Mouse (Mus musculus) MEL (cell line): ENCODE measurements around the gene Usp50. TPM values are rescaled to one million over a fixed set of nuclear protein-coding genes. Genes with fewer than 3 reads are reported as not detected.

Experiments
- DNase-seq: peaks from one replicate; pipeline ENCODE4 v3.0.0; 2011; ENCODE audit warnings: low read depth, low spot score
- H3K27ac ChIP-seq: 2 replicates; pipeline ENCODE4 v1.5.1; 2012; ENCODE audit warnings: low read depth, mild to moderate bottlenecking, control low read depth, low read length, moderate library complexity; ENCODE audit not compliant: control insufficient read depth
- H3K27me3 ChIP-seq, 2 experiments: fragments of 150-350 bp in 1 of 2; sonication (generic) in 1 of 2; 2 replicates each; pipeline ENCODE4 v1.6.1; 2012; ENCODE audit warnings: low read length in 2 of 2, mild to moderate bottlenecking in 2 of 2, improper control_type of control experiment in 1 of 2, moderate library complexity in 1 of 2; ENCODE audit not compliant: insufficient read depth in 2 of 2, control insufficient read depth in 1 of 2
- H3K36me3 ChIP-seq, 2 experiments: 2 replicates each; pipeline ENCODE4 v1.6.1; 2012 to 2014; ENCODE audit warnings: low read length in 2 of 2, improper control_type of control experiment in 1 of 2, inconsistent platforms in 1 of 2, mild to moderate bottlenecking in 1 of 2; ENCODE audit not compliant: insufficient read depth in 2 of 2, control insufficient read depth in 1 of 2
- H3K4me1 ChIP-seq, 2 experiments: fragments of 150-350 bp in 1 of 2; sonication (generic) in 1 of 2; 2 replicates each; pipeline ENCODE4 v1.6.1; 2012; ENCODE audit warnings: low read length in 2 of 2, improper control_type of control experiment in 1 of 2, mild to moderate bottlenecking in 1 of 2; ENCODE audit not compliant: insufficient read depth in 2 of 2, control insufficient read depth in 1 of 2
- H3K4me3 ChIP-seq, 2 experiments: fragments of 150-350 bp in 1 of 2; sonication (generic) in 1 of 2; 2 replicates each; pipeline ENCODE4 v1.5.1; 2012; ENCODE audit warnings: low read depth in 2 of 2, low read length in 2 of 2, mild to moderate bottlenecking in 2 of 2, moderate library complexity in 2 of 2, control low read depth in 1 of 2, improper control_type of control experiment in 1 of 2; ENCODE audit not compliant: control insufficient read depth in 1 of 2, insufficient read depth in 1 of 2
- H3K79me2 ChIP-seq: 2 replicates; pipeline ENCODE4 v1.6.1; 2012; ENCODE audit warnings: mild to moderate bottlenecking, low read length, moderate library complexity; ENCODE audit not compliant: control insufficient read depth, poor library complexity, insufficient read depth
- H3K9ac ChIP-seq: 2 replicates; pipeline ENCODE4 v1.6.1; 2012; ENCODE audit warnings: low read depth, mild to moderate bottlenecking, control low read depth, low read length, moderate library complexity; ENCODE audit not compliant: control insufficient read depth, poor library complexity, severe bottlenecking
- H3K9me3 ChIP-seq: fragments of 150-350 bp; sonication (generic); replicated peaks from 2 replicates; pipeline ENCODE4 v1.6.1; 2012; ENCODE audit warnings: mild to moderate bottlenecking, low read length, improper control_type of control experiment, moderate library complexity; ENCODE audit not compliant: insufficient read depth
- CHD1 ChIP-seq: IDR thresholded peaks from 2 replicates; pipeline ENCODE4 v1.6.1; 2012; ENCODE audit warnings: low read depth, mild to moderate bottlenecking, inconsistent platforms, low read length, improper control_type of control experiment
- CHD2 ChIP-seq: IDR thresholded peaks from 2 replicates; pipeline ENCODE4 v1.6.1; 2011; ENCODE audit warnings: low read length, improper control_type of control experiment
- E2F4 ChIP-seq: IDR thresholded peaks from 2 replicates; pipeline ENCODE4 v1.6.1; 2011; ENCODE audit warnings: low read depth, low read length, improper control_type of control experiment, borderline replicate concordance
- EP300 ChIP-seq, 2 experiments: IDR thresholded peaks; 2 replicates each; pipeline ENCODE4 v1.6.1; 2011; ENCODE audit warnings: improper control_type of control experiment in 2 of 2, low read length in 2 of 2, low read depth in 1 of 2, mild to moderate bottlenecking in 1 of 2
- GABPA ChIP-seq: IDR thresholded peaks from 2 replicates; pipeline ENCODE4 v1.6.1; 2012; ENCODE audit warnings: low read depth, mild to moderate bottlenecking, inconsistent platforms, low read length, improper control_type of control experiment, moderate library complexity
- HCFC1 ChIP-seq: IDR thresholded peaks from 2 replicates; pipeline ENCODE4 v1.6.1; 2012; ENCODE audit warnings: low read depth, mild to moderate bottlenecking, inconsistent platforms, low read length, improper control_type of control experiment, moderate library complexity
- JUND ChIP-seq: IDR thresholded peaks from 2 replicates; pipeline ENCODE4 v1.6.1; 2011; ENCODE audit warnings: low read depth, mild to moderate bottlenecking, improper control_type of control experiment, low read length
- KAT2A ChIP-seq: conservative IDR thresholded peaks from 2 replicates; pipeline ENCODE4 v1.6.1; 2012; ENCODE audit warnings: low read depth, low read length, improper control_type of control experiment, inconsistent platforms
- MYB ChIP-seq: IDR thresholded peaks from 2 replicates; pipeline ENCODE4 v1.6.1; 2011; ENCODE audit warnings: mild to moderate bottlenecking, low read depth, low read length, improper control_type of control experiment
- MYC ChIP-seq: IDR thresholded peaks from 2 replicates; pipeline ENCODE4 v1.6.1; 2011; ENCODE audit warnings: low read depth, mild to moderate bottlenecking, low read length, improper control_type of control experiment, moderate library complexity
- NELFE ChIP-seq: IDR thresholded peaks from 2 replicates; pipeline ENCODE4 v1.6.1; 2011; ENCODE audit warnings: low read depth, low read length, improper control_type of control experiment
- NRF1 ChIP-seq: IDR thresholded peaks from 2 replicates; pipeline ENCODE4 v1.6.1; 2014; ENCODE audit warnings: low read depth, mild to moderate bottlenecking, inconsistent platforms, low read length, improper control_type of control experiment, moderate library complexity; ENCODE audit not compliant: poor library complexity, insufficient read depth, severe bottlenecking
- POLR2A ChIP-seq, 2 experiments: IDR thresholded peaks; 2 replicates each; pipeline ENCODE4 v1.6.1; 2011 to 2012; ENCODE audit warnings: low read length in 2 of 2, mild to moderate bottlenecking in 2 of 2, control low read depth in 1 of 2, improper control_type of control experiment in 1 of 2, low read depth in 1 of 2, moderate library complexity in 1 of 2; ENCODE audit not compliant: control insufficient read depth in 1 of 2, insufficient read depth in 1 of 2, poor library complexity in 1 of 2
- POLR2AphosphoS2 ChIP-seq: IDR thresholded peaks from 2 replicates; pipeline ENCODE4 v1.6.1; 2011; ENCODE audit warnings: low read length, improper control_type of control experiment
- POLR2AphosphoS5 ChIP-seq: IDR thresholded peaks from 2 replicates; pipeline ENCODE4 v1.6.1; 2012; ENCODE audit warnings: low read depth, borderline replicate concordance, mild to moderate bottlenecking, inconsistent platforms, low read length, moderate library complexity, mixed read lengths
- RAD21 ChIP-seq: IDR thresholded peaks from 2 replicates; pipeline ENCODE4 v1.6.1; 2011; ENCODE audit warnings: mild to moderate bottlenecking, low read depth, low read length, improper control_type of control experiment
- SIN3A ChIP-seq: IDR thresholded peaks from 2 replicates; pipeline ENCODE4 v1.6.1; 2012; ENCODE audit warnings: low read length, improper control_type of control experiment, inconsistent platforms
- SMC3 ChIP-seq: IDR thresholded peaks from 2 replicates; pipeline ENCODE4 v1.6.1; 2011; ENCODE audit warnings: low read depth, low read length, improper control_type of control experiment
- TAL1 ChIP-seq: IDR thresholded peaks from 2 replicates; pipeline ENCODE4 v1.6.1; 2012; ENCODE audit warnings: mild to moderate bottlenecking, inconsistent platforms, low read length, moderate library complexity, mixed read lengths
- TCF12 ChIP-seq: IDR thresholded peaks from 2 replicates; pipeline ENCODE4 v1.6.1; 2014; ENCODE audit warnings: low read depth, mild to moderate bottlenecking, inconsistent platforms, low read length, improper control_type of control experiment, moderate library complexity
- UBTF ChIP-seq: IDR thresholded peaks from 2 replicates; pipeline ENCODE4 v1.6.1; 2012; ENCODE audit warnings: low read depth, mild to moderate bottlenecking, inconsistent platforms, low read length, improper control_type of control experiment, moderate library complexity, borderline replicate concordance; ENCODE audit not compliant: insufficient read depth
- USF2 ChIP-seq, 2 experiments: IDR thresholded peaks; 2 replicates each; pipeline ENCODE4 v1.6.1; 2011 to 2012; ENCODE audit warnings: improper control_type of control experiment in 2 of 2, low read length in 2 of 2, borderline replicate concordance in 1 of 2, inconsistent platforms in 1 of 2, low read depth in 1 of 2, mild to moderate bottlenecking in 1 of 2; ENCODE audit not compliant: insufficient read depth in 1 of 2
- ZC3H11A ChIP-seq: IDR thresholded peaks from 2 replicates; pipeline ENCODE4 v1.6.1; 2012; ENCODE audit warnings: low read depth, mild to moderate bottlenecking, inconsistent platforms, low read length, improper control_type of control experiment
- ZKSCAN1 ChIP-seq: IDR thresholded peaks from 2 replicates; pipeline ENCODE4 v1.6.1; 2012; ENCODE audit warnings: low read depth, mild to moderate bottlenecking, inconsistent platforms, low read length, improper control_type of control experiment, moderate library complexity
- ZMIZ1 ChIP-seq: IDR thresholded peaks from 2 replicates; pipeline ENCODE4 v1.6.1; 2012; ENCODE audit warnings: low read depth, mild to moderate bottlenecking, inconsistent platforms, low read length, improper control_type of control experiment, moderate library complexity
- ZNF384 ChIP-seq: IDR thresholded peaks from 2 replicates; pipeline ENCODE4 v1.6.1; 2012; ENCODE audit warnings: low read depth, mild to moderate bottlenecking, inconsistent platforms, low read length, improper control_type of control experiment
- polyA plus RNA-seq, 2 experiments: library from polyadenylated mRNA; stranded (reverse) in 1 of 2; unstranded in 1 of 2; fragments of >175 nt in 1 of 2; fragments of >200 nt in 1 of 2; gene quantifications; 2 replicates each; pipeline versions ENCODE4 v1.2.1 to v1.2.4; 2012; ENCODE audit warnings: low replicate concordance in 2 of 2, low read depth in 1 of 2; ENCODE audit not compliant: insufficient read length in 2 of 2, insufficient read depth in 1 of 2, missing spikeins in 1 of 2
- total RNA-seq: library from RNA; depleted of rRNA; stranded (reverse); fragments of 300-350 nt; gene quantifications from 2 replicates; pipeline ENCODE4 v1.2.3, GENCODE M21; 2012

Usp50 gene
- total and polyA plus RNA-seq, 3 experiments: 0.28 to 1.0 TPM; not detected in 1

- TF ChIP-seq ZKSCAN1 (no peak), NELFE (peak; percentile 87), KAT2A (peak; percentile 65), NRF1 (peak; percentile 100; the same call in 1 of the 2 replicates), RAD21 (no peak), E2F4 (peak; percentile 39; the same call in 1 of the 2 replicates), TCF12 (peak; percentile 55), POLR2AphosphoS5 (no peak), UBTF (no peak), JUND (no peak), CHD2 (no peak), SIN3A (peak; percentile 95), POLR2A (IDR thresholded peaks at IDR 0.05; ENCODE audit: control insufficient read depth in 1 of 2, insufficient read depth in 1 of 2, low read depth in 1 of 2, low read length in 2 of 2, poor library complexity in 1 of 2) (peak; percentile 10 to 93; a peak in 3 of 4 replicates), MYB (no peak), HCFC1 (peak; percentile 91), USF2 (IDR thresholded peaks at IDR 0.05; ENCODE audit: borderline replicate concordance in 1 of 2, insufficient read depth in 1 of 2, low read depth in 1 of 2, low read length in 2 of 2) (no peak), TAL1 (no peak), POLR2AphosphoS2 (peak; percentile 94), MYC (peak; percentile 68; the same call in 1 of the 2 replicates), CHD1 (no peak)
Measured at GRCm38 (mm10) chr2:126706759-126707437, 76.4 kb downstream of the Usp50 start, which contains the start of gene Usp8 (continued).

GRCm38 (mm10) chr2:126695285-126695684 lies 88.0 kb downstream of the Usp50 start:
- no peak for DNase-seq
- H3K4me3 ChIP-seq: no peak overlapping the region
- H3K9ac ChIP-seq: no peak overlapping the region
- H3K27me3 ChIP-seq: peaks cover 0 to 8% of the 10 kb centered on the region in 2 experiments; a peak in 3 of 4 replicates
- H3K27ac ChIP-seq: no peak overlapping the region
- TF ChIP-seq ZNF384: no peak
- no peak for TF ChIP-seq TAL1
- no peak for TF ChIP-seq E2F4
- no peak for TF ChIP-seq SMC3
- no peak for TF ChIP-seq ZMIZ1
- TF ChIP-seq HCFC1: no peak
- TF ChIP-seq EP300 (IDR thresholded peaks at IDR 0.05; ENCODE audit: low read depth in 1 of 2, low read length in 2 of 2): no peak
- no peak for TF ChIP-seq ZC3H11A
- TF ChIP-seq USF2 (IDR thresholded peaks at IDR 0.05; ENCODE audit: borderline replicate concordance in 1 of 2, insufficient read depth in 1 of 2, low read depth in 1 of 2, low read length in 2 of 2): no peak
- no peak for TF ChIP-seq GABPA
- no peak for TF ChIP-seq JUND
- no peak for TF ChIP-seq UBTF
- no peak for TF ChIP-seq MYC
- TF ChIP-seq, all 39 proteins: peak for 0
- Histone ChIP-seq H3K79me2 (no peaks in the 10 kb centered on the region), H3K4me1 (no peaks in the 10 kb centered on the region), H3K9me3 (no peaks in the 10 kb centered on the region), H3K36me3 (no peaks in the 10 kb centered on the region)
